Mouse (Mus musculus) liver, embryonic 16.5 days (tissue): ENCODE results near the gene Slc9a5. TPM values are rescaled to one million over a fixed set of nuclear protein-coding genes. Genes with fewer than 3 reads are reported as not detected.

ENCODE experiments used
- ATAC-seq: fragments of 200-750 bp; cut with Nextera tagmentation; 2 replicates; pipeline ENCODE4 v1.8.0; 2017; ENCODE audit warnings: low read depth, mild to moderate bottlenecking, moderate number of reproducible peaks, moderate library complexity
- H3K27ac ChIP-seq: fragments of 300-500 bp; sonication (generic); 2 replicates; pipeline ENCODE4 v1.5.1; 2014; ENCODE audit warnings: mild to moderate bottlenecking, low read length
- H3K27me3 ChIP-seq: fragments of 300-500 bp; sonication (generic); 2 replicates; pipeline ENCODE4 v1.6.1; 2014; ENCODE audit warnings: low read depth, low read length, mixed read lengths; ENCODE audit not compliant: control insufficient read depth, insufficient read depth
- H3K36me3 ChIP-seq: fragments of 300-500 bp; sonication (generic); 2 replicates; pipeline ENCODE4 v1.6.1; 2014; ENCODE audit warnings: mild to moderate bottlenecking; ENCODE audit not compliant: control insufficient read depth, insufficient read depth
- H3K4me1 ChIP-seq: fragments of 300-500 bp; sonication (generic); 2 replicates; pipeline ENCODE4 v1.6.1; 2014; ENCODE audit warnings: low read depth, low read length, mixed read lengths; ENCODE audit not compliant: control insufficient read depth
- H3K4me2 ChIP-seq: fragments of 300-500 bp; sonication (generic); 2 replicates; pipeline ENCODE4 v1.6.1; 2014; ENCODE audit warnings: low read depth, low read length, mixed read lengths
- H3K4me3 ChIP-seq: fragments of 300-500 bp; sonication (generic); 2 replicates; pipeline ENCODE4 v1.5.1; 2014; ENCODE audit warnings: low read depth, mild to moderate bottlenecking, low read length
- H3K9ac ChIP-seq: fragments of 300-500 bp; sonication (generic); 2 replicates; pipeline ENCODE4 v1.6.1; 2014; ENCODE audit warnings: low read depth, low read length
- H3K9me3 ChIP-seq: fragments of 300-500 bp; sonication (generic); replicated peaks from 2 replicates; pipeline ENCODE4 v1.6.1; 2016; ENCODE audit warnings: low read length; ENCODE audit not compliant: control insufficient read depth
- WGBS: fragments of 180-500 bp; shearing (Covaris S2); extraction: QIAGEN DNeasy Blood & Tissue Kit; methylation state at CpG from one replicate; pipeline ENCODE4 v1.1.7; 2014; ENCODE audit not compliant: insufficient replicate concordance; 5-methylcytosine and 5-hydroxymethylcytosine counted together
- microRNA counts: library from miRNA; unstranded; fragments of <30 nt; microRNA quantifications from one replicate; lab custom pipeline; 2016
- microRNA-seq: library from miRNA; unstranded; fragments of <30 nt; microRNA quantifications from one replicate; pipeline ENCODE4, GENCODE M21; 2016
- polyA plus RNA-seq: library from polyadenylated mRNA; unstranded; fragments of >200 nt; fragmentation: Nextera tagmentation; extraction: Ambion mirVana; gene quantifications from 2 replicates; pipeline ENCODE4 v1.2.1, GENCODE M21; 2015

Slc9a5 gene
- polyA plus RNA-seq, 1 experiment from 2014 or later = 0.13 TPM

DNA sequence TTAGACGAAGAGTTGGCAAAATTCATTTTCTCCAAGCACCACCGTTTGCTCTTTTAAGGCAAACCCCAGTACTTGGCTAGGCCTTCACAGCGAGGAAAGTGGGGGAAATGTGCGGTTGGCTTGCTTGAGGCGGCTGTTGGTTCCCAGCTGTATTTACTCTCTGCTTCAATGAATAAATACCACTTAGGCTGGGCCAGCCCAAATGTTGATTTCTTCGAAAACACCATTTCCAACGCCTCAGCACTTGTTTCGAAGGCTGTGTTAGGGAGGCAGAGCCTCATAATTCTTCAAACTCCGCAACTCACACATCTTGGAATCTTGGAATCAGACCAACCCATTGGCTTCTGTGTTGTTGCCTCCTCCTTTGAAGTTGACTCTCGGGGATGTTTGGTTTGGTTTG is 57.8 kb downstream of the Slc9a5 start:
- no peak overlapping the region for H3K27ac ChIP-seq
- no peaks in the 10 kb centered on the region for H3K36me3 ChIP-seq
- 59% methylated on average over 10 of the region's 10 CpGs for WGBS
- ATAC-seq = no peak
- no peaks in the 10 kb centered on the region for H3K9me3 ChIP-seq
- no peak overlapping the region for H3K4me3 ChIP-seq
- H3K27me3 ChIP-seq = no peaks in the 10 kb centered on the region
- H3K4me2 ChIP-seq = no peak overlapping the region
- H3K9ac ChIP-seq = no peak overlapping the region
- H3K4me1 ChIP-seq = no peaks in the 10 kb centered on the region

DNA sequence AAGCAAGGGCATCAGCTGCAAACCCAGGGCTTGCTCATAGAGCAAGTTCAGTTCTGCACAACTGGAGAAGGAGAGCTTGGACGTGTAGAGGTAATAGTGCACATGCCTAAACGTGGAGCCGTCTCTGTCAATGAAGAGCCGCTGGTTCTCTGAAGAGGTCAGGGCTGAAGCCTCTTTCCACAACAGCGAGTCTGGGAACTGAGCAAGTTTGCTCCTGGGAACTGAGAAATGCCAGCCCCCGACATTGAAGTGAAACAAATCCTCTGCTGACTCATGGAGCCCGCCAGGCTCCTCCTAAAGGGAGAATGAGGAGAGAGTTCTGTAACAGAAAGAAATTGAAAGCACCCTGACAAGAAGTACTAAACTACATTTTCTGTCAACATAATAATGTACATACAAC is 59.7 kb downstream of the Slc9a5 start:
- no peaks in the 10 kb centered on the region for H3K9me3 ChIP-seq
- 53% methylated on average over 7 of the region's 7 CpGs for WGBS
- H3K27me3 ChIP-seq = peaks cover 10% of the 10 kb centered on the region
- H3K4me3 ChIP-seq = no peak overlapping the region
- H3K36me3 ChIP-seq = no peaks in the 10 kb centered on the region
- H3K9ac ChIP-seq = no peak overlapping the region
- H3K27ac ChIP-seq = no peak overlapping the region
- peaks cover 2% of the 10 kb centered on the region; the same call in 1 of the 2 replicates for H3K4me1 ChIP-seq
- H3K4me2 ChIP-seq = no peak overlapping the region
- ATAC-seq = no peak

DNA sequence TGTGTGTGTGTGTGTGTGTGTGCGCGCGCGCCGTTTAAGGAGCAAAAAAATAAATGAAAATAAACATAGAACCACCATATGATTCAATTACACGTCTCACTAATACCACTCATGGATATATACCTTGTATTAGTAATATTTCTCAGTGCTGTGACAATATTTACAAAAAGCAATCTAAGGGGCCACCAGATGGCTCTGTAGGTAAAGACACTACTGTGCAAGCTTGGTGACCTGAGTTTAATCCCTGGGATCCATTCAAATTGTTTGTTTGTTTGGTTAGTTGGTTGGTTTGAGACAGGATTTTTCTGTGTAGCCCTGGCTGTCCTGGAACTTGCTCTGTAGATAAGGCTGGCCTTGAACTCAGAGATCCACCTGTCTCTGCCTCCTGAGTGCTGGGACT is 61.3 kb downstream of the Slc9a5 start:
- peaks cover 4% of the 10 kb centered on the region; the same call in 1 of the 2 replicates for H3K4me1 ChIP-seq
- WGBS = 91% methylated on average over 6 of the region's 6 CpGs
- H3K4me3 ChIP-seq = no peak overlapping the region

DNA sequence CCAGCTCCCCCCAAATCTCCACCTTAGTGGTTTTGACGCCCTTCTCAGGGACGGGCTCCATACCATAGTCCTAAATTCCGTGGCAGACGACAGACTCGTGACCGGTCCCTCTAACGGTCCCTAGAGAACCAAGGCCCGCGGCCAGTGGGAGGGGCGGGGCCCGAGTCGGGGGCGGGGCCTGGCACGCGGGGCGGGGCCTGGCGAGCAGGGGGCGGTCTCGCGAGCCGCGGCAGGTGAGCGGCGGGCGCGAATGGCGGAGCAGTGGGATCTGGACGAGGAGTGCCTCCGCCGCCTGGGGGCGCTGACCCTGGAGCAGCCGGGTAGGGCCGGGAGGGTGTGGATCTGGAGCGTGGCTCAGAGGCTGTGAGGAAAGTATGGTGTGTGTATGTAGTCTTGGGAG is 64.7 kb downstream of the Slc9a5 start, which contains the start of the genes Kctd19 and Lrrc36:
TSS of gene Kctd19 (minus strand) at position 112 of the 400 bp plus-strand sequence.
TSS of gene Lrrc36 (plus strand) at position 181 of the 400 bp plus-strand sequence.
- Histone ChIP-seq H3K9me3 (no peaks in the 10 kb centered on the region), H3K4me1 (peaks cover 4% of the 10 kb centered on the region; the same call in 1 of the 2 replicates), H3K9ac (no peak within 1 kb of the TSS), H3K36me3 (no peaks in the 10 kb centered on the region), H3K27ac (no peak within 1 kb of the TSS), H3K4me3 (peak within 1 kb of the TSS; percentile 4), H3K27me3 (peaks cover 28% of the 10 kb centered on the region), H3K4me2 (peak within 1 kb of the TSS; percentile 43)
- WGBS = 2% methylated on average over 34 of the region's 34 CpGs
- peak; percentile 60 for ATAC-seq

More for the DNA sequence above, 61.3 kb downstream of the Slc9a5 start:
- no peaks in the 10 kb centered on the region for H3K9me3 ChIP-seq
- no peak overlapping the region for H3K9ac ChIP-seq
- peaks cover 22% of the 10 kb centered on the region for H3K27me3 ChIP-seq
- H3K4me2 ChIP-seq = no peak overlapping the region
- no peaks in the 10 kb centered on the region for H3K36me3 ChIP-seq
- no peak overlapping the region for H3K27ac ChIP-seq
- no peak for ATAC-seq

DNA sequence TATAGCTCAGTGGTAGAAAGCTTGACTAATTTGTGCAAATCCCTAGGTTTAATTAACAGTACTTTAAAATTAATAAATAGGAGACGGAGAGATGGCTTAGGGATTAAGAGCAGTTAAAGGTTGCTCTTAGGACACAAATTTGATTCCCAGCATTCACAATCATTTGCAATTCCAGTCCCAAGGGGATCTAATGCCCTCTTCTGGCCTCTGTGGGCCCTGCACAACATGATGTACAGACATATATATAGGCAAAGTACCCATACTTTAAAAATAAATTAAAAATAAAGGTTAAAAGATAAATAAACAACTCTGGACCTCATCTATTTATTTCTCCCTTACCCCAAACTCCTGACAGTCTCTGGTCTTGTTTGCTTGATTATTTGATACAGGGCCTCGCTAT is 70.3 kb downstream of the Slc9a5 start:
- H3K27me3 ChIP-seq = peaks cover 12% of the 10 kb centered on the region
- no peak overlapping the region for H3K9ac ChIP-seq
- no peaks in the 10 kb centered on the region for H3K4me1 ChIP-seq
- H3K9me3 ChIP-seq = no peaks in the 10 kb centered on the region
- H3K4me2 ChIP-seq = no peak overlapping the region
- no peaks in the 10 kb centered on the region for H3K36me3 ChIP-seq
- WGBS = 66% methylated on average over 2 of the region's 2 CpGs
- ATAC-seq = no peak
- no peak overlapping the region for H3K4me3 ChIP-seq
- H3K27ac ChIP-seq = no peak overlapping the region

MicroRNA genes within 50 kb of the gene (microRNA counts, 519-probe panel; counts per million panel counts)
- 1,734 counts per million, percentile 19 among the panel's probes with 10 or more counts for microRNA mmu-miR-328 (lab: Ali Mortazavi, UCI)

Small RNA genes lying within 50 kb of the gene (microRNA-seq; reads per million reads assigned to microRNA genes)
- gene Gm27320 = not detected
- gene Mir328 = 319 reads per million, percentile 66 among the genes with 10 or more reads in this experiment

Other genes starting within 250 kb of the Slc9a5 start
- not detected in 2 replicates for gene Ces4a, start 217.0 kb upstream of the Slc9a5 start, polyA plus RNA-seq
- 6.6 and 7.5 TPM in 2 replicates for gene Cbfb, start 178.2 kb upstream of the Slc9a5 start, polyA plus RNA-seq
- 18.7 and 19.7 TPM in 2 replicates for gene D230025D16Rik, start 123.7 kb upstream of the Slc9a5 start, polyA plus RNA-seq
- gene B3gnt9, start 93.7 kb upstream of the Slc9a5 start, polyA plus RNA-seq = 2.1 and 2.5 TPM in 2 replicates
- gene Tradd, start 84.2 kb upstream of the Slc9a5 start, polyA plus RNA-seq = 12.5 and 14.0 TPM in 2 replicates
- 1.4 TPM in 2 replicates for gene Fbxl8, start 84.2 kb upstream of the Slc9a5 start, polyA plus RNA-seq
- gene Hsf4, start 79.0 kb upstream of the Slc9a5 start, polyA plus RNA-seq = 0.08 and 0.09 TPM in 2 replicates
- gene Nol3, start 72.7 kb upstream of the Slc9a5 start, polyA plus RNA-seq = 0.12 and 0.19 TPM in 2 replicates
- gene 4931428F04Rik, start 59.0 kb upstream of the Slc9a5 start, polyA plus RNA-seq = 0.55 and 0.84 TPM in 2 replicates
- gene Exoc3l, start 52.7 kb upstream of the Slc9a5 start, polyA plus RNA-seq = 5.9 and 6.5 TPM in 2 replicates
- gene E2f4, start 51.2 kb upstream of the Slc9a5 start, polyA plus RNA-seq = 169 and 187 TPM in 2 replicates
- 4.7 and 5.3 TPM in 2 replicates for gene Elmo3, start 43.2 kb upstream of the Slc9a5 start, polyA plus RNA-seq
- gene Lrrc29, start 22.6 kb upstream of the Slc9a5 start, polyA plus RNA-seq = 11.1 and 12.5 TPM in 2 replicates
- gene Tmem208, start 22.5 kb upstream of the Slc9a5 start, polyA plus RNA-seq = 81.4 and 82.0 TPM in 2 replicates
- 0.46 and 0.60 TPM in 2 replicates for gene Fhod1, start 890 bp upstream of the Slc9a5 start, polyA plus RNA-seq
- gene Plekhg4, start 24.4 kb downstream of the Slc9a5 start, polyA plus RNA-seq = not detected in 2 replicates
- gene Kctd19, start 64.7 kb downstream of the Slc9a5 start, polyA plus RNA-seq = not detected in 2 replicates
- gene Lrrc36, start 64.7 kb downstream of the Slc9a5 start, polyA plus RNA-seq = 0.09 TPM in 1 of 2 replicates, not detected in the other
- gene Tppp3, start 122.7 kb downstream of the Slc9a5 start, polyA plus RNA-seq = 2.8 and 5.9 TPM in 2 replicates
- 1.6 and 2.2 TPM in 2 replicates for gene Zdhhc1, start 148.1 kb downstream of the Slc9a5 start, polyA plus RNA-seq
- gene Hsd11b2, start 169.9 kb downstream of the Slc9a5 start, polyA plus RNA-seq = 0.34 and 0.66 TPM in 2 replicates
- 51.0 and 54.0 TPM in 2 replicates for gene Atp6v0d1, start 217.2 kb downstream of the Slc9a5 start, polyA plus RNA-seq